Mouse (Mus musculus) MEL (cell line): Measurements from ENCODE around the gene Klf6.

Experiments used
- CTCF ChIP-seq, 3 experiments: IDR thresholded peaks in 2 of 3; conservative IDR thresholded peaks in 1 of 3; 2 replicates each; pipeline ENCODE4 v1.5.1; 2011 to 2012; ENCODE audit warnings: low read length in 3 of 3, low read depth in 2 of 3, mild to moderate bottlenecking in 2 of 3, improper control_type of control experiment in 1 of 3, inconsistent platforms in 1 of 3, mixed read lengths in 1 of 3, moderate library complexity in 1 of 3; ENCODE audit not compliant: control insufficient read depth in 1 of 3, insufficient read depth in 1 of 3, poor library complexity in 1 of 3, severe bottlenecking in 1 of 3
- E2F4 ChIP-seq: IDR thresholded peaks from 2 replicates; pipeline ENCODE4 v1.6.1; 2011; ENCODE audit warnings: low read depth, low read length, improper control_type of control experiment, borderline replicate concordance
- EP300 ChIP-seq, 2 experiments: IDR thresholded peaks; 2 replicates each; pipeline ENCODE4 v1.6.1; 2011; ENCODE audit warnings: improper control_type of control experiment in 2 of 2, low read length in 2 of 2, low read depth in 1 of 2, mild to moderate bottlenecking in 1 of 2
- GABPA ChIP-seq: IDR thresholded peaks from 2 replicates; pipeline ENCODE4 v1.6.1; 2012; ENCODE audit warnings: low read depth, mild to moderate bottlenecking, inconsistent platforms, low read length, improper control_type of control experiment, moderate library complexity

GRCm38 (mm10) chr13:5899021-5899420 lies 37.7 kb downstream of the Klf6 start:
- TF ChIP-seq E2F4 = no peak
- no peak for TF ChIP-seq EP300 (IDR thresholded peaks at IDR 0.05; ENCODE audit: low read depth in 1 of 2, low read length in 2 of 2)
- TF ChIP-seq GABPA = no peak
- no peak for TF ChIP-seq CTCF (IDR thresholded peaks at IDR 0.05 in 2 of 3, conservative IDR thresholded peaks at IDR 0.05 in 1 of 3; ENCODE audit: control insufficient read depth in 1 of 3, insufficient read depth in 1 of 3, low read depth in 2 of 3, low read length in 3 of 3, poor library complexity in 1 of 3, severe bottlenecking in 1 of 3)
